Mouse (Mus musculus) v-Abl transformed pro-B cells (cell line): ENCODE data around the gene Fam20b.

Experiments used
- in situ Hi-C, 2 experiments: fragments of 400-800 bp; cut with MboI; formaldehyde crosslinking; loops; one replicate each; pipeline ENCODE4 v1.15.1; 2025; ENCODE audit not compliant: unreplicated experiment in 2 of 2

Gene Fam20b

DNA sequence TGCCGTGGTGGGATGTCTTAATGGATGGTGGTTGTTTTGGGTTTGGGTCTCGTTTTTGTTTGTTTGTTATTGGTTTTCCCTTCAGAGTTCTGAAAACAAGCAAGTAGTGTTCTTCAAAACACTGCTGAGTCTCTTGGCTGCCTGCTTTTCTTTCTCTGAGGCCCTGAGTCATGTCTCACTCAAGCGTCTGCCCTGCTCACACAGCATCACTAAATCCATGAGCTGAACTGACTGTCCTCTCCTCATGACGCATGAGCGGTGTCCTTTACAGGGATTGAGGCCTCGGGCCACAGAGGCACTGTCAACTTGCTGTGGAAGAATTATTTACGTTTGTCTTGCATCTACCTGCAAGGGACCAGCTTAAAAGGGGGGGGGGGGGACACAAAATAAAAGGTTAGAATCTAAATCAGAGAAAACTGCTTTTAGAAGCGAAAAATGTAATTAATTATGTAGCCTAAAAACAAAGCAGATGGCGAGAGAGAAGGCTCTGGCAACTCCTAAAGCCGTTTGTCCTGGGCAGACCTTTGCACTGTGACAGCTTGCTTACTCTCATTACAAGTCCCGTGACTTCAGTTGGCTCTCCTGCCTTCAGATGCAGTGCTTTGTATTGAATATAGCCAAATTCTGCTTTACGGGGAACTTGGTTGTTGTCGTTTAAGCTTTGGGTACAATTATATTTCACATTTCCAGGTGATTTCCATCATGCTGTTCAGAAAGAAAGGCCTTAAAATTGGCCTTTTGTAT is 73.9 kb downstream of the Fam20b start:
- in situ Hi-C loops: no loop called here

DNA sequence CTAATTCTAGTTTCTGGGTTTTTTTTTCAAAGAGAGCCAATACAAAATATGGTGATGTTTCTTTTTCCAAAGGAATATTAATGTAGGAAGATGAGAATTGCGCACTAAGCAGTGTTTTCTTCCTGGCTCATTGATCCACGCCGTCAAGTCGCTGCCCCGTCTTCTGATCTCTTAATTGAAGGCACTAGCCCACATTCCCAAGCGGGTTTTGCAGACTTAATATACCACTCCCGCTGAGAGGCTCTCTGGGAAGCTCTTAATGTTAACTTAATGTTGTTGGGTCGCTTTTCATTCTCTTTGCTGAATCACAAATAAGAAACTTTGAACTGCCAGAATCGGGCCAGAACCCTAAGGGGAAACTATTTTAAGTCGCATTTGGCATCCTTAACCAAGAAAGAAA is 74.8 kb downstream of the Fam20b start:
- in situ Hi-C loops: no loop called here

DNA sequence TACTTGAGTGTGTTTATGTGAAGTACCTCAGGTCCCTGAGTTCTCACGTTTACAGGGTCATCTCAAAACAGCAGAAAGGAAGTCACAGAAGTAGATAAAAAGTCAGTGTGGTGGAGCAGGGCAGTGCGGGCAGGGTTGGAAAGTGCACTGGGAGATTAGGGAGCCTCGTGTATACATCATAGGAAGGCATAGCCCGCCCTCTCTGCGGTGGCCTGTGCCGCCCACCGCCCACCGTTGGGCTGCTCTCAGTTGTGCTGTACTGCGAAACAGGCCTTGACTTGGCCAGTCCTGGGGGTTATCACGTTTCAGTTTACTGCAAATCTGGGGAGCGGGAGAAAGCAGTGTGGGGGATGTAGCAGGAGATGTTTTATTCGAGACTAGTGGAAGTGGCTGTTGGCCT is 76.1 kb downstream of the Fam20b start:
- in situ Hi-C loops: no loop called here

DNA sequence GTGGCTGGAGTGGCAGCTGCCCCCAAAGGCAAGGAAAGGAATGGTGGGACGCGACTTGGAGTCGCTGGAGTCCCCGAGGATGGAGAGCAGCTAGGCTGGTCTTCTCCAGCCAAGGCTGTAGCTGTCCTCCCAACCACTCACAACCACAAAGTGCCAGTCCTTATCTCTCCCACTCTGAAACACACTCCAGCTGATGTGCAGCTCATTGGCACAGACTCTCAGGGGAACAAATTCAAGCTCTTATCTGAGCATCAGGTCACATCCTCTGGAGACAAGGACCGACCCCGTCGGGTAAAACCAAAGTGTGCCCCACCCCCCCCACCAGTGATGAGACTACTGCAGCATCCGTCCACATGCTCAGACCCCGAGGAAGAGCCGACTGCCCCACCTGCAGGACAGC is 77.1 kb downstream of the Fam20b start:
- in situ Hi-C loops: no loop called here

DNA sequence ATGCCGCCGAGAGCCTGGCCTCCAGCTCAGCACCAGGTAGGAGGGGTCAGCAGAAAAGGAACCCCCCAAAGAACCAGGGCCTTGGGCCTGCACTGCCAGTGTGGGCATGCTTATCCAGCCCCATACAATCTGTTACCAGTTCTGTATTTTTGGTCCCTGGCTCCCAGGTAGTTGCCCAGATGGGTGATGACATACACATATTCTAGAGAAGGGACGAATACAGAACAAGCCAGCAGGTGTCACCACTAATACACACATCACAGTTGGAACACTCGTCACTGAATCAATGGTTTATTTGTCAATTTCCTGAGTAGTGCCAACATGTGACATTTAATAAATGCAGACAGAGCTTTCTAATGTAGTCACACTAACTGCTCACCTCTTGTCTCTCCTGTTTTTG is 78.3 kb downstream of the Fam20b start:
- in situ Hi-C loops: no loop called here

DNA sequence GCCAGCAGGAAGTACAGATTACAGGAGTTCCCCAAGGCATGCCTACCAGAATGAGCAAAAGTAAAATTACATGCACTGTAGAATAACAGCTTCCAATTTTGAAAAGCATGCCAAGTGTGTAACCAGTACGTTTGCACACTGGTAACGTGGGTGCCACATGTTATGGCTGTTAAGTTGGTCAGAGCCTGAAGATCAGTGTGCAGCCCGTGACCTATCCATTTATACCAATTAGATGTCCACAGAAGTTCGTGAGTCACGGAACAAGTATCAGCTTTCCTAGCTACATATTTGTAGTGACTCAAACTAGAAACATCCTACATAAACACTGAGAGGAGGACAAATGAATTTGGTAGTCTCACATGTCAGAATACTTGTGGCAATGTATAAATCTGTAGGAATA is 79.4 kb downstream of the Fam20b start:
- in situ Hi-C loops: loop anchor here (10.0 kb wide), 2 partner anchors 375 to 445 kb away; no protein-coding TSS in a partner anchor

DNA sequence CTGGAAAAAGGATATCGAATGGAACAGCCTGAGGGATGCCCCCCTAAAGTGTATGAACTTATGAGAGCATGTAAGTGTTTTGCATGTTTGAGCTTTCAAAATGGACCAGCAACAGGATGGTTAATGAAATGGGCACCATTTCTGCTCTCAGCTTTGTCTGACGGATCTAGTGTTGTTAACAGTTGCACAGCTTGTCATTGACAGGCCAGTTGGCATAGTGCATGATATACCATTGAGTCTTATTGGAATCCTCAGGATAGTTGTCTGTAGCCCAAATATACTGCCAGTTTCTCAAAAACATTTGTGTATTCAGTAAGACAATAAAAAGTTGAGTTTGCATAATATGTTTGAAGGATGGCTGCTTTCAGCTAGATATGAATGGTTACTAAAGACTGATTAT is 83.7 kb downstream of the Fam20b start:
- in situ Hi-C loops: loop anchor here (10.0 kb wide), 2 partner anchors 370 to 450 kb away; no protein-coding TSS in a partner anchor

DNA sequence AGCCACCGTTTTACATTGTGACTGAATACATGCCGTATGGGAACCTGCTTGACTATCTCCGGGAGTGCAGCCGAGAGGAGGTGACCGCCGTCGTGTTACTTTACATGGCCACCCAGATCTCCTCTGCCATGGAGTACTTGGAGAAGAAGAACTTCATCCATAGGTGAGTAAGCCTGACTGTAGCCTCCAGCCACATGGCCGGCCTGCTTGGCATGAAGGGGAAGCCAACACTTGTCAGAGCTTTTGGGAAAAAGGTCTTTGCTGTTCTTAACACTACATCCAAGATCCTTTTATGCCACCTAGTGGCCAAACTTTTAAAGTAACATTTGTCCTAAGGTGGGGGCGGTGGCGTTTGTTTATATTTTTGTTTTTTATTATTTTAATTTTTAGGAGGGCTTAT is 85.8 kb downstream of the Fam20b start:
- in situ Hi-C loops: loop anchor here (5.0 to 10.0 kb wide), 6 partner anchors 91 to 452 kb away; no protein-coding TSS in a partner anchor

DNA sequence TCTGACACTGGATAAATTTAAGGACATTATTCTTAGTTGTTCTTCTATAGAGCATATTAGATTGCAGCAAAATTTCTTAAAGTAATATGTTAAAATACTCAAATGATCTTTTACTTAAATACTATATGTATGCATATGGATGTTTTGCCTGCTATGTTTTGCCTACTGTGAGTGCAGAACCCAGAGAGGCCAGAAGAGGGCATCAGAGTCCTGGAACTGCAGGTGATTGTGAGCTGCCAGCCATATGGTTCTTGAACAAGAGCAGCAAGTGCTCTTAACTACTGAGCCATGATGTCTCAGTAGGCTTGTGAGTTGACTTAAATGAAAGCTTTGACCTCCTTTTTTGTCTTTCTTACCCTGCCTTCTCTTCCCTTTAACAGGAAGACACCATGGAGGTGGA is 87.9 kb downstream of the Fam20b start:
- in situ Hi-C loops: loop anchor here (5.0 to 10.0 kb wide), 6 partner anchors 89 to 454 kb away; no protein-coding TSS in a partner anchor

DNA sequence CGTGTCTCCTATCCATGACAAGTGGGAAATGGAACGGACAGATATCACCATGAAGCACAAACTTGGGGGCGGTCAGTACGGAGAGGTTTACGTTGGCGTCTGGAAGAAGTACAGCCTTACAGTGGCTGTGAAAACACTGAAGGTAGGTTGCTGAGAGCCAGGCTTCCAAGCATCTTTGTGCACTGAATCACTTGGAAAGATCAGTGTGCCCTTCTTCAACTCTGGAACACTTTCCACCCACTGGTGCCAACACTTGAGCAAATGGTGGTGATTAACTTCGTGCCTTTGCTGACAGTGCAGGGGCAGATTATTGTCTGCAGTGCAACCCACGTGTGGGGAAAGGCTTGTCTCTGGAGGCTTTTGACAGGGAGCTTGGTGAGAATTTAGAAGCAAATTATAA is 88.9 kb downstream of the Fam20b start:
- in situ Hi-C loops: loop anchor here (5.0 to 10.0 kb wide), 6 partner anchors 88 to 455 kb away; no protein-coding TSS in a partner anchor
